Mouse (Mus musculus): ENCODE measurements around the gene Zfp866. TPM values are rescaled to one million over a fixed set of nuclear protein-coding genes. Genes with fewer than 3 reads are reported as not detected.

Gene Zfp866
- polyA plus RNA-seq, 1 experiment from 2014 or later, result 28.9 TPM

GRCm38 (mm10) chr8:69761814-69762445, 29.0 kb downstream of the Zfp866 start:
- H3K27ac ChIP-seq, result no peak overlapping the region
- H3K36me3 ChIP-seq, result peaks cover 67% of the 10 kb centered on the region
- H3K9ac ChIP-seq, result no peak overlapping the region
- WGBS, result 89% methylated on average over 4 of the region's 4 CpGs
- no peaks in the 10 kb centered on the region for H3K4me1 ChIP-seq
- no peak for ATAC-seq (ENCODE audit: insufficient number of reproducible peaks, low FRiP score, low TSS enrichment, low read depth)
- H3K9me3 ChIP-seq, result no peaks in the 10 kb centered on the region
- H3K27me3 ChIP-seq, result no peaks in the 10 kb centered on the region
- H3K4me2 ChIP-seq, result no peak overlapping the region
- H3K4me3 ChIP-seq, result no peak overlapping the region

- 94% methylated on average over 5 of the region's 5 CpGs for WGBS
- Histone ChIP-seq H3K9ac (no peak overlapping the region), H3K4me2 (no peak overlapping the region), H3K27me3 (no peaks in the 10 kb centered on the region), H3K4me1 (no peaks in the 10 kb centered on the region), H3K4me3 (no peak overlapping the region), H3K36me3 (peaks cover 36% of the 10 kb centered on the region), H3K27ac (no peak overlapping the region), H3K9me3 (no peaks in the 10 kb centered on the region)
- no peak for ATAC-seq (ENCODE audit: insufficient number of reproducible peaks, low FRiP score, low TSS enrichment, low read depth)
Measured at GRCm38 (mm10) chr8:69758316-69758715, 32.7 kb downstream of the Zfp866 start.

- no peaks in the 10 kb centered on the region for H3K27me3 ChIP-seq
- 98% methylated on average over 2 of the region's 2 CpGs for WGBS
- no peak overlapping the region for H3K4me2 ChIP-seq
- peaks cover 6% of the 10 kb centered on the region for H3K4me1 ChIP-seq
- ATAC-seq (ENCODE audit: insufficient number of reproducible peaks, low FRiP score, low TSS enrichment, low read depth), result no peak
- H3K4me3 ChIP-seq, result no peak overlapping the region
- peaks cover 5% of the 10 kb centered on the region for H3K36me3 ChIP-seq
- no peak overlapping the region for H3K27ac ChIP-seq
- H3K9ac ChIP-seq, result no peak overlapping the region
- no peaks in the 10 kb centered on the region for H3K9me3 ChIP-seq
Measured at GRCm38 (mm10) chr8:69752437-69752836, 38.5 kb downstream of the Zfp866 start.

GRCm38 (mm10) chr8:69749544-69750454, 41.2 kb downstream of the Zfp866 start, which contains the start of gene Zfp963:
TSS of gene Zfp963 (minus strand) at chr8:69749970.
- Histone ChIP-seq H3K9me3 (no peaks in the 10 kb centered on the region), H3K9ac (peak within 1 kb of the TSS; percentile 95), H3K4me2 (peak within 1 kb of the TSS; percentile 42), H3K36me3 (peaks cover 8% of the 10 kb centered on the region; the same call in 1 of the 2 replicates), H3K4me3 (peak within 1 kb of the TSS; percentile 81), H3K27ac (peak within 1 kb of the TSS; percentile 100), H3K4me1 (peaks cover 6% of the 10 kb centered on the region), H3K27me3 (no peaks in the 10 kb centered on the region)
- WGBS, result 3% methylated on average over 48 of the region's 48 CpGs
- peak; percentile 99 for ATAC-seq (ENCODE audit: insufficient number of reproducible peaks, low FRiP score, low TSS enrichment, low read depth)

GRCm38 (mm10) chr8:69741231-69741630, 49.7 kb downstream of the Zfp866 start:
- Histone ChIP-seq H3K4me1 (no peaks in the 10 kb centered on the region), H3K4me3 (no peak overlapping the region), H3K27me3 (no peaks in the 10 kb centered on the region), H3K36me3 (peaks cover 27% of the 10 kb centered on the region), H3K9ac (no peak overlapping the region), H3K27ac (no peak overlapping the region), H3K4me2 (no peak overlapping the region), H3K9me3 (no peaks in the 10 kb centered on the region)
- no peak for ATAC-seq (ENCODE audit: insufficient number of reproducible peaks, low FRiP score, low TSS enrichment, low read depth)
- WGBS, result 78% methylated on average over 2 of the region's 2 CpGs

GRCm38 (mm10) chr8:69740763-69741162, 50.2 kb downstream of the Zfp866 start:
- Histone ChIP-seq H3K4me2 (no peak overlapping the region), H3K9ac (no peak overlapping the region), H3K4me1 (no peaks in the 10 kb centered on the region), H3K27ac (no peak overlapping the region), H3K4me3 (no peak overlapping the region), H3K9me3 (no peaks in the 10 kb centered on the region), H3K27me3 (no peaks in the 10 kb centered on the region), H3K36me3 (peaks cover 27% of the 10 kb centered on the region)
- ATAC-seq (ENCODE audit: insufficient number of reproducible peaks, low FRiP score, low TSS enrichment, low read depth), result no peak
- 88% methylated on average over 6 of the region's 6 CpGs for WGBS

GRCm38 (mm10) chr8:69735495-69735894, 55.5 kb downstream of the Zfp866 start:
- 60% methylated on average over 1 of the region's 1 CpGs for WGBS
- Histone ChIP-seq H3K4me2 (no peak overlapping the region), H3K4me3 (no peak overlapping the region), H3K27ac (no peak overlapping the region), H3K36me3 (no peaks in the 10 kb centered on the region), H3K9ac (no peak overlapping the region), H3K4me1 (no peaks in the 10 kb centered on the region), H3K27me3 (no peaks in the 10 kb centered on the region), H3K9me3 (no peaks in the 10 kb centered on the region)
- ATAC-seq (ENCODE audit: insufficient number of reproducible peaks, low FRiP score, low TSS enrichment, low read depth), result no peak

- peak overlapping the region; percentile 70 for H3K27ac ChIP-seq
- no peaks in the 10 kb centered on the region for H3K27me3 ChIP-seq
- peak overlapping the region; percentile 98 for H3K4me3 ChIP-seq
- H3K9ac ChIP-seq, result no peak overlapping the region
- peak overlapping the region; percentile 54 for H3K4me2 ChIP-seq
- 42% methylated on average over 5 of the region's 5 CpGs for WGBS
- peaks cover 13% of the 10 kb centered on the region; the same call in 1 of the 2 replicates for H3K36me3 ChIP-seq
- no peaks in the 10 kb centered on the region for H3K9me3 ChIP-seq
- peak; percentile 20 for ATAC-seq (ENCODE audit: insufficient number of reproducible peaks, low FRiP score, low TSS enrichment, low read depth)
- H3K4me1 ChIP-seq, result peaks cover 20% of the 10 kb centered on the region
Measured at GRCm38 (mm10) chr8:69717232-69717580, 73.8 kb downstream of the Zfp866 start.

- H3K4me3 ChIP-seq, result peak overlapping the region; percentile 98
- ATAC-seq (ENCODE audit: insufficient number of reproducible peaks, low FRiP score, low TSS enrichment, low read depth), result peak; percentile 99
Measured at GRCm38 (mm10) chr8:69716403-69717231, 74.4 kb downstream of the Zfp866 start.

GRCm38 (mm10) chr8:69715366-69715765, 75.6 kb downstream of the Zfp866 start:
- Histone ChIP-seq H3K4me1 (peaks cover 20% of the 10 kb centered on the region), H3K36me3 (peaks cover 21% of the 10 kb centered on the region), H3K9me3 (no peaks in the 10 kb centered on the region), H3K27ac (no peak overlapping the region), H3K4me3 (peak overlapping the region; percentile 98), H3K9ac (no peak overlapping the region), H3K27me3 (no peaks in the 10 kb centered on the region), H3K4me2 (peak overlapping the region; percentile 39)
- no peak for ATAC-seq (ENCODE audit: insufficient number of reproducible peaks, low FRiP score, low TSS enrichment, low read depth)
- WGBS, result 81% methylated on average over 6 of the region's 6 CpGs

More at GRCm38 (mm10) chr8:69716403-69717231, 74.4 kb downstream of the Zfp866 start:
- Histone ChIP-seq H3K36me3 (peaks cover 18% of the 10 kb centered on the region), H3K9ac (peak overlapping the region; percentile 100), H3K27me3 (no peaks in the 10 kb centered on the region), H3K27ac (peak overlapping the region; percentile 100), H3K9me3 (no peaks in the 10 kb centered on the region), H3K4me1 (peaks cover 20% of the 10 kb centered on the region), H3K4me2 (peak overlapping the region; percentile 54)
- under 1% methylated on average over 47 of the region's 52 CpGs for WGBS

GRCm38 (mm10) chr8:69713516-69713915, 77.5 kb downstream of the Zfp866 start:
- H3K27ac ChIP-seq, result no peak overlapping the region
- no peak overlapping the region for H3K4me3 ChIP-seq
- peaks cover 37% of the 10 kb centered on the region for H3K36me3 ChIP-seq
- ATAC-seq (ENCODE audit: insufficient number of reproducible peaks, low FRiP score, low TSS enrichment, low read depth), result no peak
- WGBS, result 85% methylated on average over 8 of the region's 8 CpGs
- peaks cover 20% of the 10 kb centered on the region for H3K4me1 ChIP-seq
- no peaks in the 10 kb centered on the region for H3K9me3 ChIP-seq
- no peak overlapping the region for H3K4me2 ChIP-seq
- H3K9ac ChIP-seq, result no peak overlapping the region
- no peaks in the 10 kb centered on the region for H3K27me3 ChIP-seq
